Mouse (Mus musculus): ENCODE results near the gene Arhgap10. TPM values are rescaled to one million over a fixed set of nuclear protein-coding genes. Genes with fewer than 3 reads are reported as not detected.
A peak's percentile ranks its signal among the peaks of the same experiment; 100 is the strongest.

The Arhgap10 gene
- polyA plus RNA-seq, 1 experiment from 2014 or later = 19.7 TPM

- ATAC-seq = peak; percentile 77
- no peak for TF ChIP-seq CTCF (IDR thresholded peaks at IDR 0.05; ENCODE audit: low read depth)
- Histone ChIP-seq H3K27ac (ENCODE audit: low read depth, low read length) (peak overlapping the region; percentile 50), H3K9ac (ENCODE audit: low read depth, low read length) (no peak overlapping the region), H3K9me3 (ENCODE audit: control insufficient read depth) (no peaks in the 10 kb centered on the region), H3K27me3 (replicated peaks; ENCODE audit: control insufficient read depth, insufficient read depth, low read length) (no peaks in the 10 kb centered on the region), H3K4me3 (ENCODE audit: low read depth, low read length) (no peak overlapping the region), H3K4me1 (replicated peaks; ENCODE audit: control insufficient read depth, insufficient read depth, low read length) (peaks cover 8% of the 10 kb centered on the region), H3K4me2 (replicated peaks; ENCODE audit: low read depth) (peak overlapping the region; percentile 3; the same call in 1 of the 2 replicates), H3K36me3 (ENCODE audit: control insufficient read depth, insufficient read depth) (no peaks in the 10 kb centered on the region)
- 41% methylated on average over 15 of the region's 15 CpGs for WGBS
Observed at GRCm38 (mm10) chr8:77436013-77436990, 81.5 kb downstream of the Arhgap10 start.

- H3K27ac ChIP-seq (ENCODE audit: low read depth, low read length) = peak overlapping the region; percentile 5; the same call in 1 of the 2 replicates
Observed at GRCm38 (mm10) chr8:77433221-77433620, 84.5 kb downstream of the Arhgap10 start.

GRCm38 (mm10) chr8:77432726-77433125, 85.0 kb downstream of the Arhgap10 start:
- Histone ChIP-seq H3K27me3 (replicated peaks; ENCODE audit: control insufficient read depth, insufficient read depth, low read length) (no peaks in the 10 kb centered on the region), H3K9ac (ENCODE audit: low read depth, low read length) (no peak overlapping the region), H3K4me2 (replicated peaks; ENCODE audit: low read depth) (no peak overlapping the region), H3K9me3 (ENCODE audit: control insufficient read depth) (no peaks in the 10 kb centered on the region), H3K27ac (ENCODE audit: low read depth, low read length) (0 out of 2 replicates have a peak overlapping the region, but pooled peaks have one; percentile 5), H3K4me3 (ENCODE audit: low read depth, low read length) (no peak overlapping the region), H3K4me1 (replicated peaks; ENCODE audit: control insufficient read depth, insufficient read depth, low read length) (peaks cover 5% of the 10 kb centered on the region; the same call in 1 of the 2 replicates), H3K36me3 (ENCODE audit: control insufficient read depth, insufficient read depth) (peaks cover 3% of the 10 kb centered on the region; the same call in 1 of the 2 replicates)
- 57% methylated on average over 10 of the region's 10 CpGs for WGBS
- no peak for TF ChIP-seq CTCF (IDR thresholded peaks at IDR 0.05; ENCODE audit: low read depth)
- no peak for ATAC-seq

More at GRCm38 (mm10) chr8:77433221-77433620, 84.5 kb downstream of the Arhgap10 start:
- peaks cover 8% of the 10 kb centered on the region for H3K4me1 ChIP-seq (replicated peaks; ENCODE audit: control insufficient read depth, insufficient read depth, low read length)
- H3K4me2 ChIP-seq (replicated peaks; ENCODE audit: low read depth) = no peak overlapping the region
- H3K9ac ChIP-seq (ENCODE audit: low read depth, low read length) = no peak overlapping the region
- WGBS = 30% methylated on average over 4 of the region's 4 CpGs
- peak; percentile 25; the same call in 1 of the 2 replicates for ATAC-seq
- H3K36me3 ChIP-seq (ENCODE audit: control insufficient read depth, insufficient read depth) = peaks cover 3% of the 10 kb centered on the region; the same call in 1 of the 2 replicates
- H3K9me3 ChIP-seq (ENCODE audit: control insufficient read depth) = no peaks in the 10 kb centered on the region
- no peak overlapping the region for H3K4me3 ChIP-seq (ENCODE audit: low read depth, low read length)
- H3K27me3 ChIP-seq (replicated peaks; ENCODE audit: control insufficient read depth, insufficient read depth, low read length) = no peaks in the 10 kb centered on the region
- TF ChIP-seq CTCF (IDR thresholded peaks at IDR 0.05; ENCODE audit: low read depth) = peak; percentile 24; the same call in 1 of the 2 replicates

- ATAC-seq = no peak
- H3K9ac ChIP-seq (ENCODE audit: low read depth, low read length) = no peak overlapping the region
- H3K4me2 ChIP-seq (replicated peaks; ENCODE audit: low read depth) = no peak overlapping the region
- no peak overlapping the region for H3K27ac ChIP-seq (ENCODE audit: low read depth, low read length)
- no peaks in the 10 kb centered on the region for H3K9me3 ChIP-seq (ENCODE audit: control insufficient read depth)
- H3K27me3 ChIP-seq (replicated peaks; ENCODE audit: control insufficient read depth, insufficient read depth, low read length) = no peaks in the 10 kb centered on the region
- no peak overlapping the region for H3K4me3 ChIP-seq (ENCODE audit: low read depth, low read length)
- peaks cover 3% of the 10 kb centered on the region; the same call in 1 of the 2 replicates for H3K36me3 ChIP-seq (ENCODE audit: control insufficient read depth, insufficient read depth)
- TF ChIP-seq CTCF (IDR thresholded peaks at IDR 0.05; ENCODE audit: low read depth) = no peak
- 55% methylated on average over 4 of the region's 4 CpGs for WGBS
- H3K4me1 ChIP-seq (replicated peaks; ENCODE audit: control insufficient read depth, insufficient read depth, low read length) = no peaks in the 10 kb centered on the region
Observed at GRCm38 (mm10) chr8:77428420-77428819, 89.3 kb downstream of the Arhgap10 start.

- Histone ChIP-seq H3K9ac (ENCODE audit: low read depth, low read length) (no peak overlapping the region), H3K9me3 (ENCODE audit: control insufficient read depth) (no peaks in the 10 kb centered on the region), H3K36me3 (ENCODE audit: control insufficient read depth, insufficient read depth) (peaks cover 7% of the 10 kb centered on the region; the same call in 1 of the 2 replicates), H3K4me2 (replicated peaks; ENCODE audit: low read depth) (no peak overlapping the region), H3K27me3 (replicated peaks; ENCODE audit: control insufficient read depth, insufficient read depth, low read length) (no peaks in the 10 kb centered on the region), H3K4me1 (replicated peaks; ENCODE audit: control insufficient read depth, insufficient read depth, low read length) (no peaks in the 10 kb centered on the region), H3K4me3 (ENCODE audit: low read depth, low read length) (no peak overlapping the region), H3K27ac (ENCODE audit: low read depth, low read length) (no peak overlapping the region)
- no peak for TF ChIP-seq CTCF (IDR thresholded peaks at IDR 0.05; ENCODE audit: low read depth)
- WGBS = 71% methylated on average over 6 of the region's 6 CpGs
- no peak for ATAC-seq
Observed at GRCm38 (mm10) chr8:77428015-77428414, 89.7 kb downstream of the Arhgap10 start.

- H3K36me3 ChIP-seq (ENCODE audit: control insufficient read depth, insufficient read depth) = peaks cover 8% of the 10 kb centered on the region; the same call in 1 of the 2 replicates
- no peak for TF ChIP-seq CTCF (IDR thresholded peaks at IDR 0.05; ENCODE audit: low read depth)
- H3K4me2 ChIP-seq (replicated peaks; ENCODE audit: low read depth) = peak overlapping the region; percentile 21; the same call in 1 of the 2 replicates
- no peak overlapping the region for H3K9ac ChIP-seq (ENCODE audit: low read depth, low read length)
- H3K27me3 ChIP-seq (replicated peaks; ENCODE audit: control insufficient read depth, insufficient read depth, low read length) = no peaks in the 10 kb centered on the region
- no peak overlapping the region for H3K27ac ChIP-seq (ENCODE audit: low read depth, low read length)
- WGBS = 53% methylated on average over 9 of the region's 9 CpGs
- no peaks in the 10 kb centered on the region for H3K9me3 ChIP-seq (ENCODE audit: control insufficient read depth)
- no peak overlapping the region for H3K4me3 ChIP-seq (ENCODE audit: low read depth, low read length)
- ATAC-seq = peak; percentile 58
- H3K4me1 ChIP-seq (replicated peaks; ENCODE audit: control insufficient read depth, insufficient read depth, low read length) = no peaks in the 10 kb centered on the region
Observed at GRCm38 (mm10) chr8:77427438-77427837, 90.3 kb downstream of the Arhgap10 start.
